Mouse (Mus musculus) spleen, adult 2 months (tissue): ENCODE data around the gene Cldnd2.

ENCODE experiments used
- CTCF ChIP-seq: fragments of 200-500 bp; IDR thresholded peaks from 2 replicates; pipeline ENCODE4 v1.5.1; 2011; ENCODE audit warnings: mild to moderate bottlenecking, inconsistent platforms; ENCODE audit not compliant: insufficient read depth, insufficient read length, insufficient replicate concordance; ENCODE audit errors: extremely low read depth
- POLR2A ChIP-seq: fragments of 200-500 bp; IDR thresholded peaks from 2 replicates; pipeline ENCODE4 v1.6.1; 2011; ENCODE audit warnings: low read depth, low read length, inconsistent platforms

DNA sequence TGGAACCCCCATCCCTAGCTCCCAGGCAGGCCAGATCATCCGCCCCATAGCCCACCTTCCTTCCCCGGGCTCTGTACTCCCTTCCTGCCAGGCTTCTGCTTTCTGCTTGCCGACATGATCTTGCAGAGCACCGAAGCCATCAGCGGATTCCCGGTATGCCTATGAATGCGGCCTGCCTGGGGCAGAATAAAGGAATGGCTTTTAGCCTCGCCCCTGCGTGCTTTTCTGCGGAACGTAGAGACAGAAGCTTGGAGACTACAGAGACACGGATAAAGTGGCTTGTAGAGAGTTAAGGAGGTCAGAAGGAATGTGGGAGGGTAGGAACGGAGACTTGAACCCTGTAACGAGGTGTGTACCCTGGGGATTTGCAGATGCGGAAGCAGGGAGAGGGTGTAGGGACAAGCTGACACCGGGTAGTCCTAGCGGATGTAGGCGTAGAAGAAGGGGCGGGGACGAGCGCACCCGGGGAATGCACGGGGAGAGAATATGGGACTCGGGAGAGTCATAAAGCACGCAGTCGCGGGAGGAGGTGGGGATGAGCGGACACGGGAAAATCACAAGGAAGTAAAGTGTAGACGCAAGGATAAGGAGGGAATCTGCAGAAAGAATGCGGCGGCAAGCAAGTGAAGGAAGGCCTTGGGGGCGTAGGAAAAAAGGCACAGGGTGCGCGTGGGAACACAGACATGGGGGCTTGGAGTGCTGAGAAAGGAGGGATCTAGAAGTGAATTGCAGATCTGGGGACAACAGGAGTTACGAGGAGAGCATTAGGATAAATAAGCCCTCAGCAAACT lies 2.7 kb downstream of the Cldnd2 start:
- peak; percentile 59; the same call in 1 of the 2 replicates for TF ChIP-seq POLR2A
- TF ChIP-seq CTCF: no peak
